Mouse (Mus musculus) lung, postnatal 4 days (tissue): ENCODE measurements at regions not wholly inside any gene's neighbourhood (a gene's known extent, or its start where the extent isn't known, plus 50 kb on each side); places are given as distances from the start of the nearest gene placed in this dataset.
A peak's percentile ranks its signal among the peaks of the same experiment; 100 is the strongest.

ENCODE experiments used
- DNase-seq, 2 experiments: peaks; one replicate each; pipeline ENCODE4 v3.0.0; 2021

- no peak for DNase-seq
Measured at GRCm38 (mm10) chr11:112897597-112897996, 115.6 kb downstream of the Sox9 start.

GRCm38 (mm10) chr11:112902618-112903017 lies 120.6 kb downstream of the Sox9 start:
- no peak for DNase-seq

- no peak for DNase-seq
Measured at GRCm38 (mm10) chr11:112910309-112910708, 128.3 kb downstream of the Sox9 start.

- DNase-seq = no peak
Measured at GRCm38 (mm10) chr11:112912875-112913274, 130.9 kb downstream of the Sox9 start.

- DNase-seq = no peak
Measured at GRCm38 (mm10) chr11:112916923-112917322, 134.9 kb downstream of the Sox9 start.

GRCm38 (mm10) chr11:112920131-112920530 lies 138.1 kb downstream of the Sox9 start:
- no peak for DNase-seq

- DNase-seq = no peak
Measured at GRCm38 (mm10) chr11:112924577-112924976, 142.6 kb downstream of the Sox9 start.

GRCm38 (mm10) chr11:112925140-112925539 lies 143.1 kb downstream of the Sox9 start:
- peak; percentile 6 to 32 for DNase-seq

GRCm38 (mm10) chr11:112926330-112927025 lies 144.5 kb downstream of the Sox9 start:
- peak; percentile 17 to 50 for DNase-seq

GRCm38 (mm10) chr11:112930186-112930808 lies 148.3 kb downstream of the Sox9 start:
- DNase-seq = peak; percentile 7 to 59

- DNase-seq = no peak
Measured at GRCm38 (mm10) chr11:112938035-112938434, 156.0 kb downstream of the Sox9 start.

GRCm38 (mm10) chr11:112951421-112951820 lies 169.4 kb downstream of the Sox9 start:
- no peak for DNase-seq

- no peak for DNase-seq
Measured at GRCm38 (mm10) chr11:112952356-112952755, 170.3 kb downstream of the Sox9 start.

- peak; percentile 8 to 32 for DNase-seq
Measured at GRCm38 (mm10) chr11:112953491-112953890, 171.5 kb downstream of the Sox9 start.

- no peak for DNase-seq
Measured at GRCm38 (mm10) chr11:112956748-112957440, 174.9 kb downstream of the Sox9 start.

GRCm38 (mm10) chr11:112959609-112960008 lies 177.6 kb downstream of the Sox9 start:
- DNase-seq = no peak

- no peak for DNase-seq
Measured at GRCm38 (mm10) chr11:112973286-112973685, 191.3 kb downstream of the Sox9 start.

- DNase-seq = no peak
Measured at GRCm38 (mm10) chr11:112974893-112975292, 192.9 kb downstream of the Sox9 start.

GRCm38 (mm10) chr11:112976914-112977785 lies 195.1 kb downstream of the Sox9 start:
- DNase-seq = no peak

- DNase-seq = peak in 1 of 2 experiments; percentile 55
Measured at GRCm38 (mm10) chr11:112978884-112979283, 196.9 kb downstream of the Sox9 start.

GRCm38 (mm10) chr11:112979413-112979812 lies 197.4 kb downstream of the Sox9 start:
- DNase-seq = no peak

- no peak for DNase-seq
Measured at GRCm38 (mm10) chr11:112982165-112982801, 200.3 kb downstream of the Sox9 start.
